Mouse (Mus musculus) CH12.LX (cell line): ENCODE measurements around the gene Klhl9. TPM values are rescaled to one million over a fixed set of nuclear protein-coding genes. Genes with fewer than 3 reads are reported as not detected.
"Not testable (repeated sequence)": the region's sequence is repeated elsewhere in the genome, so short reads cannot be mapped to it uniquely, and the experiment has no call there.

Experiments
- DNase-seq: peaks from one replicate; pipeline ENCODE4 v3.0.0-alpha.2; 2013; ENCODE audit errors: extremely low read depth
- H3K27ac ChIP-seq: 2 replicates; pipeline ENCODE4 v1.5.1; 2012; ENCODE audit warnings: low read depth, mild to moderate bottlenecking, control low read depth, moderate library complexity; ENCODE audit not compliant: insufficient read depth
- H3K27me3 ChIP-seq: replicated peaks from 2 replicates; pipeline ENCODE3; 2012; ENCODE audit warnings: inconsistent platforms
- H3K36me3 ChIP-seq, 2 experiments: replicated peaks in 1 of 2; 2 replicates each; pipeline versions ENCODE3 to v1.6.1; 2012; ENCODE audit warnings: inconsistent platforms in 1 of 2, low read length in 1 of 2, mild to moderate bottlenecking in 1 of 2, mixed read lengths in 1 of 2, moderate library complexity in 1 of 2; ENCODE audit not compliant: control insufficient read depth in 1 of 2, insufficient read depth in 1 of 2
- H3K4me1 ChIP-seq, 2 experiments: 2 replicates each; pipeline ENCODE4 v1.6.1; 2012; ENCODE audit warnings: inconsistent platforms in 1 of 2, moderate library complexity in 1 of 2; ENCODE audit not compliant: insufficient read depth in 2 of 2, control insufficient read depth in 1 of 2
- H3K4me2 ChIP-seq: 2 replicates; pipeline ENCODE4 v1.6.1; 2012; ENCODE audit warnings: low read depth, mild to moderate bottlenecking, control low read depth; ENCODE audit not compliant: poor library complexity, insufficient read depth, severe bottlenecking
- H3K4me3 ChIP-seq, 3 experiments: fragments of 150-350 bp in 1 of 3; sonication (generic) in 1 of 3; replicated peaks in 1 of 3; 2 replicates each; pipeline versions ENCODE3 to v1.5.1; 2011 to 2012; ENCODE audit warnings: low read depth in 2 of 3, low read length in 2 of 3, mild to moderate bottlenecking in 2 of 3, moderate library complexity in 2 of 3, control low read depth in 1 of 3, improper control_type of control experiment in 1 of 3, inconsistent platforms in 1 of 3, mixed read lengths in 1 of 3; ENCODE audit not compliant: poor library complexity in 1 of 3
- H3K79me2 ChIP-seq: replicated peaks from 2 replicates; pipeline ENCODE4 v1.6.1; 2012; ENCODE audit warnings: mild to moderate bottlenecking, moderate library complexity; ENCODE audit not compliant: control insufficient read depth, poor library complexity, insufficient read depth, severe bottlenecking; ENCODE audit errors: extremely low read depth
- H3K9ac ChIP-seq: 2 replicates; pipeline ENCODE4 v1.6.1; 2012; ENCODE audit warnings: low read depth, mild to moderate bottlenecking, control low read depth, moderate library complexity; ENCODE audit not compliant: insufficient read depth
- H3K9me3 ChIP-seq: replicated peaks from 2 replicates; pipeline ENCODE3; 2012; ENCODE audit warnings: low read length, inconsistent platforms, mixed read lengths
- BHLHE40 ChIP-seq: IDR thresholded peaks from 2 replicates; pipeline ENCODE4 v1.6.1; 2011; ENCODE audit warnings: mild to moderate bottlenecking, low read depth, low read length, improper control_type of control experiment
- CHD1 ChIP-seq: IDR thresholded peaks from 2 replicates; pipeline ENCODE4 v1.6.1; 2012; ENCODE audit warnings: low read depth, low read length, improper control_type of control experiment, inconsistent platforms
- CHD2 ChIP-seq: IDR thresholded peaks from 2 replicates; pipeline ENCODE4 v1.6.1; 2011; ENCODE audit warnings: low read length, improper control_type of control experiment
- CTCF ChIP-seq, 2 experiments: IDR thresholded peaks in 1 of 2; conservative IDR thresholded peaks in 1 of 2; 2 replicates each; pipeline ENCODE4 v1.5.1; 2011 to 2012; ENCODE audit warnings: low read depth in 2 of 2, low read length in 2 of 2, improper control_type of control experiment in 1 of 2, inconsistent platforms in 1 of 2, mild to moderate bottlenecking in 1 of 2, moderate library complexity in 1 of 2
- EP300 ChIP-seq: IDR thresholded peaks from 2 replicates; pipeline ENCODE4 v1.6.1; 2011; ENCODE audit warnings: low read length, improper control_type of control experiment
- GABPA ChIP-seq: IDR thresholded peaks from 2 replicates; pipeline ENCODE4 v1.6.1; 2012; ENCODE audit warnings: low read depth, low read length, improper control_type of control experiment, inconsistent platforms; ENCODE audit not compliant: insufficient replicate concordance
- IRF4 ChIP-seq: IDR thresholded peaks from 2 replicates; pipeline ENCODE4 v1.6.1; 2014; ENCODE audit warnings: low read depth, mild to moderate bottlenecking, inconsistent platforms, low read length, improper control_type of control experiment
- JUND ChIP-seq: conservative IDR thresholded peaks from 2 replicates; pipeline ENCODE4 v1.6.1; 2011; ENCODE audit warnings: low read depth, low read length, improper control_type of control experiment
- KAT2A ChIP-seq: IDR thresholded peaks from 2 replicates; pipeline ENCODE4 v1.6.1; 2012; ENCODE audit warnings: low read length, improper control_type of control experiment, inconsistent platforms; ENCODE audit not compliant: insufficient replicate concordance
- MAX ChIP-seq: IDR thresholded peaks from 2 replicates; pipeline ENCODE4 v1.6.1; 2011; ENCODE audit warnings: low read length, improper control_type of control experiment
- MYC ChIP-seq: IDR thresholded peaks from 2 replicates; pipeline ENCODE4 v1.6.1; 2011; ENCODE audit warnings: low read depth, mild to moderate bottlenecking, improper control_type of control experiment, low read length
- NELFE ChIP-seq: IDR thresholded peaks from 2 replicates; pipeline ENCODE4 v1.6.1; 2011; ENCODE audit warnings: low read depth, low read length, improper control_type of control experiment
- PAX5 ChIP-seq: IDR thresholded peaks from 2 replicates; pipeline ENCODE4 v1.6.1; 2012; ENCODE audit warnings: low read length, inconsistent platforms, mixed read lengths
- POLR2A ChIP-seq: IDR thresholded peaks from 2 replicates; pipeline ENCODE4 v1.6.1; 2011; ENCODE audit warnings: low read depth, mild to moderate bottlenecking, improper control_type of control experiment, low read length
- RCOR1 ChIP-seq: conservative IDR thresholded peaks from 2 replicates; pipeline ENCODE4 v1.6.1; 2012; ENCODE audit warnings: low read depth, mild to moderate bottlenecking, inconsistent platforms, low read length, improper control_type of control experiment
- SIN3A ChIP-seq: IDR thresholded peaks from 2 replicates; pipeline ENCODE4 v1.6.1; 2012; ENCODE audit warnings: low read length, improper control_type of control experiment, inconsistent platforms
- SMC3 ChIP-seq: IDR thresholded peaks from 2 replicates; pipeline ENCODE4 v1.6.1; 2011; ENCODE audit warnings: low read depth, low read length, improper control_type of control experiment
- TBP ChIP-seq: conservative IDR thresholded peaks from 2 replicates; pipeline ENCODE4 v1.6.1; 2011; ENCODE audit warnings: low read depth, low read length, improper control_type of control experiment
- USF1 ChIP-seq: IDR thresholded peaks from 2 replicates; pipeline ENCODE4 v1.6.1; 2014; ENCODE audit warnings: low read depth, mild to moderate bottlenecking, inconsistent platforms, low read length, improper control_type of control experiment
- USF2 ChIP-seq: conservative IDR thresholded peaks from 2 replicates; pipeline ENCODE4 v1.6.1; 2011; ENCODE audit warnings: low read depth, low read length, improper control_type of control experiment
- ZMIZ1 ChIP-seq: IDR thresholded peaks from 2 replicates; pipeline ENCODE4 v1.6.1; 2012; ENCODE audit warnings: low read depth, mild to moderate bottlenecking, inconsistent platforms, low read length, improper control_type of control experiment
- ZNF384 ChIP-seq: IDR thresholded peaks from 2 replicates; pipeline ENCODE4 v1.6.1; 2012; ENCODE audit warnings: low read depth, low read length, improper control_type of control experiment, inconsistent platforms
- dilution Hi-C: fragments of 300-500 bp; cut with MboI; formaldehyde crosslinking; loops from 2 replicates; pipeline ENCODE4 v1.14.3; 2020; ENCODE audit warnings: low sequenced_read_pairs; ENCODE audit not compliant: extremely low pct_unique_long_range_greater_than_20kb, extremely low pct_ligation_motif_present
- in situ Hi-C: fragments of 300-500 bp; cut with MboI; formaldehyde crosslinking; loops from 3 replicates; pipeline ENCODE4 v1.14.3; 2019; ENCODE audit warnings: low sequenced_read_pairs, low pct_ligation_motif_present, low pct_unique_long_range_greater_than_20kb, mixed read lengths
- polyA plus RNA-seq: library from polyadenylated mRNA; unstranded; fragments of >175 nt; gene quantifications from 2 replicates; pipeline ENCODE4 v1.2.1, GENCODE M21; 2012; ENCODE audit warnings: low read depth; ENCODE audit not compliant: insufficient read length
- total RNA-seq, 2 experiments: library from RNA; depleted of rRNA; stranded (reverse); fragments of 300-350 nt in 1 of 2; fragments of >200 nt in 1 of 2; gene quantifications; 2 replicates each; pipeline ENCODE4 v1.2.3; 2012 to 2014

The Klhl9 gene
- total and polyA plus RNA-seq, 3 experiments, result 19.1 to 51.6 (median 40.0) TPM

- H3K9me3 ChIP-seq, H3K36me3 ChIP-seq, dilution Hi-C loops, H3K79me2 ChIP-seq, in situ Hi-C loops, H3K4me1 ChIP-seq: not testable (repeated sequence)
- TF ChIP-seq BHLHE40 (peak; percentile 48), ZMIZ1 (peak; percentile 26; the same call in 1 of the 2 replicates), POLR2A (peak; percentile 39; the same call in 1 of the 2 replicates), SIN3A (0 out of 2 replicates have a peak, but pooled peaks have one; percentile 35)
- peak overlapping the region; percentile 53 for H3K27ac ChIP-seq
- H3K4me2 ChIP-seq, result peak overlapping the region; percentile 96
- peak overlapping the region; percentile 78; the same call in 1 of the 2 replicates for H3K9ac ChIP-seq
- peaks cover 14% of the 10 kb centered on the region for H3K27me3 ChIP-seq
- peak overlapping the region; percentile 51 to 63 (median 59) for H3K4me3 ChIP-seq
- peak; percentile 13 for DNase-seq
These were observed 34.6 kb upstream of the Klhl9 start for GRCm38 (mm10) chr4:88756581-88757513.

DNA sequence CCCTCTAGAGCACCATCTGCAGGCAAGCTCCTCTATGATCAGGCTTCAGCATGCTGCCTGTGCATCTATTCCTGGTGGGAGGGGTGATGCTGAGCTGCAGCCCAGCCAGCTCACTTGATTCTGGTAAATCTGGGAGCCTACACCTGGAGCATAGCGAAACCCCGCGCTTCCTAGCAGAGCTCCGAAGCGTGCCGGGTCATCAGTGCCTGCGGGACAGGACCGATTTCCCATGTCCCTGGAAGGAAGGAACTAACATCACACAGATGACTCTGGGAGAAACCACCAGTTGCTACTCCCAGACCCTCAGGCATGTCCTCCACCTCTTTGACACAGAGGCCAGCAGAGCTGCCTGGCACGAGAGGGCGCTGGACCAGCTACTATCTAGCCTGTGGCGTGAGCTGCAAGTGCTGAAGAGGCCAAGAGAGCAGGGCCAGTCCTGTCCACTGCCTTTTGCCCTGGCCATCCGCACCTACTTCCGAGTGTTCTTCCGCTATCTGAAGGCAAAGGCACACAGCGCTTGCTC lies 32.6 kb upstream of the Klhl9 start, which contains the start of gene Gm13271:
Gm13271 (plus strand) TSS at position 51 of the 523 bp plus-strand sequence.
- H3K27ac ChIP-seq, H3K9me3 ChIP-seq, in situ Hi-C loops, H3K4me1 ChIP-seq, H3K4me2 ChIP-seq, H3K79me2 ChIP-seq, H3K4me3 ChIP-seq, DNase-seq, H3K9ac ChIP-seq, dilution Hi-C loops, H3K36me3 ChIP-seq: not testable (repeated sequence)
- peaks cover 17% of the 10 kb centered on the region for H3K27me3 ChIP-seq
- TF ChIP-seq SMC3, result peak; percentile 6; the same call in 1 of the 2 replicates
- TF ChIP-seq CTCF (conservative IDR thresholded peaks at IDR 0.05 in 1 of 2, IDR thresholded peaks at IDR 0.05 in 1 of 2; ENCODE audit: low read depth in 2 of 2, low read length in 2 of 2), result peak in 1 of 2 experiments; percentile 29; a peak in 2 of 4 replicates

GRCm38 (mm10) chr4:88749926-88750325 lies 27.7 kb upstream of the Klhl9 start:
- Histone ChIP-seq H3K9me3 (peaks cover 3% of the 10 kb centered on the region), H3K79me2 (no peaks in the 10 kb centered on the region), H3K4me2 (no peak overlapping the region), H3K27me3 (peaks cover 42% of the 10 kb centered on the region)
- no peak for TF ChIP-seq GABPA
- TF ChIP-seq CTCF (conservative IDR thresholded peaks at IDR 0.05 in 1 of 2, IDR thresholded peaks at IDR 0.05 in 1 of 2; ENCODE audit: low read depth in 2 of 2, low read length in 2 of 2), result no peak
- TF ChIP-seq KAT2A, result no peak
- TF ChIP-seq BHLHE40, result no peak
- no peak for TF ChIP-seq IRF4
- no peak for TF ChIP-seq CHD1
- no peak for TF ChIP-seq CHD2
- TF ChIP-seq MYC, result no peak
- TF ChIP-seq JUND, result no peak
- no peak for TF ChIP-seq USF2
- no peak for TF ChIP-seq ZNF384
- TF ChIP-seq RCOR1, result no peak
- no peak for TF ChIP-seq MAX
- TF ChIP-seq NELFE, result no peak
- TF ChIP-seq TBP, result no peak
- no peak for TF ChIP-seq USF1
- TF ChIP-seq EP300, result no peak
- TF ChIP-seq PAX5, result no peak
- TF ChIP-seq, all 38 proteins: peak for 0
- Histone ChIP-seq H3K36me3 (no peaks in the 10 kb centered on the region), H3K4me3 (no peak overlapping the region), H3K27ac (no peak overlapping the region), H3K4me1 (0 out of 4 replicates have a peak, but pooled peaks cover 0 to 3% of the 10 kb centered on the region in 2 experiments), H3K9ac (no peak overlapping the region)
- dilution Hi-C loops (no loop called here), in situ Hi-C loops (no loop called here)
- DNase-seq, result no peak
